Mouse (Mus musculus): ENCODE results near the gene Uck2.

DNA sequence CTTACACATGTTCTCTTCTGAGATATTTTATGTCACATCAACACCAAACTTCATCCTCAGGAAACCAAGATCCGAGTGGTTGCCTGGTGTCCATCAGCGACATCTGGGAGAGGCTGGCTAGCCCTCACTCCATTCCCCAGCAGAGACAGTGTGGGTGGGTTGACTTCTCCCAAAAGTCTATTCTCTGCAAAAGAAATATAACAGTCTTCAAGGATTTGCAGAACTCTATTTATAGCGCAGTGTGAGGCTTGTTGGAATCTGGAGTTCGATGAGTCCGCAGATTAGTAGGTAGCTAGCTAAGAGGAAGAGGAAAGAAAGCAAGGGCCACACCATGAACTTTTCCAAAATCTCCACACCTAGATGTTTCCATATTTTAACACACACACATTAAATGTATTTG, 2.0 kb upstream of the Uck2 start:
- no peak for TF ChIP-seq CTCF (IDR thresholded peaks at IDR 0.05; ENCODE audit: control insufficient read depth, insufficient read depth, insufficient replicate concordance, low read depth, low read length)
- no peak for TF ChIP-seq POLR2A (IDR thresholded peaks at IDR 0.05; ENCODE audit: control insufficient read depth, low read depth, low read length)
